Mouse (Mus musculus) spleen, embryonic (tissue): ENCODE measurements at regions not wholly inside any gene's neighbourhood (a gene's known extent, or its start where the extent isn't known, plus 50 kb on each side); places are given as distances from the start of the nearest gene placed in this dataset.

ENCODE experiments used
- CTCF ChIA-PET: fragments of 350-600 bp; sonication (Branson Sonifier 250); formaldehyde crosslinking; loops from one replicate; lab custom pipeline; 2022; lab: Charles Lee

DNA sequence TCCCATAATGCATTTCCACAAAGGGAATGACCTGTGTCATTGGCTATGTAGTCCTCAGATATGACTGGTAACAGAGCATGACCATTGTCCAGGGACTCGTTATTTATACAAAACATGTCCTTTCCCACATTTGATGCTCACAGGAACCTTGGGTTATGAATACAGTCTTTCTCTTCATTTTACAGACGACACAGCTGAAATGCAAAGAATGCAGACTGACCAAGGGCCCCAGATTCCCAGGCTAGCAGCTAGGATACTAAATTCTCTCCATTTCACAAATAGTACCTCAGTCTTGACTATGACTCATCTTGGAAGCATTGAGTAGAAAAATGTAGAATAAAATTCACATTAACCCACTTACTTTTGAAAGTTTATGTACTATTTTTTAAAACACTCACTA, 182.7 kb upstream of the Sox4 start:
- CTCF ChIA-PET, result no interaction called here

DNA sequence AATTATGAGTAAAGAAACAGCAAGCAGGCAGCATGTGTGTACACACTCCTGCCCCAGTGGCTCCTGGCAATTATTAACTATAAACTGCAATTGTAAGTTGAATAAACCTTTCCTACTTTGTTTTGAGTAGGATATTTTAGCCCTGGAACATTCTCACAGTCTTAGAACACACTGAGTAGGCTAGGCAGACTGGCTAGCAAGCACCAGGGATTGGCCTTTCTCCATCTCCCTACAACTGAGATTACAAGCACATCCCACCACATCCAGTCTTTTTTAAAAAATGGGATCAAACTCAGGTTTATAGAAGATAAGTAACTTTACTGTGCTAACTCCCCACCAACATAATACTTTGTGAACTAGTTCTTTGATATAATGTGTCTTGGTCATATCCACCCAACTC, 174.0 kb upstream of the Sox4 start:
- CTCF ChIA-PET, result no interaction called here

DNA sequence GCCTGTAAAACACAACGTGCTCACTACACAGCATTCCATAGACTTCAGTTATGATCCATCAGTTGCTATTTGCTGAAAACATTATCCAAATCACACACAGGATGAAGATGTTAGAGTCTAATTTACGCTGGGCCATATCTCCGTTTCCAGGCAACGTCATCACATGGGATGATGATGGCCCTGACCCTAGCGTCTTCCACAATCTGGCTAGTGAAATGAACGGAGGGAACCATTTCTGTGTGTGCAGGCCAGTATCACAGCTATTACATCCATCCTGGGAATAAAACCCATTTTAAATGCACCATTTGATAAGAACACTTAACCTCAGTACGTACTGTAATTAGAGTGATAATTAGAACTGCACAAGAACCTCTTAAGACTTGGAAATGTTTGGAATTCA, 170.0 kb upstream of the Sox4 start:
- CTCF ChIA-PET, result no interaction called here

DNA sequence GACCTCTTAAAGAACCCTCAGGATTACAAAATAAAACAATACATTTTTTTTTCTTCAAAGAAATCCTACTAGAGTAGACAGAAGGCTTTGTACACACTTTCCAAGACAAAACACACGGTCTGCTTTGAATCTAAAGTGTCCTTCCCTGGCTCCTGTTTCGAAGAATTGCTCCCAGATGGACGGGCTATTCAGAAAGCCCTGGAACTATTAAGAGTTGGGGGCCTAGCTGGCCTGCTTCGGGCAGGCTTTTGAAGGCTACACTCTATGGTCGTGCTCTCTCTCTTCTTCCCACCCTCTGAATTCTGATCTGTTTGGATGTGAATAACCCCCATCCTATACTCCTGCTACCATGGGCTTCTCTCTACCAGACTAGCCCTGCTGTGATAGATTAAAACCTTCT, 167.6 kb upstream of the Sox4 start:
- CTCF ChIA-PET, result no interaction called here

DNA sequence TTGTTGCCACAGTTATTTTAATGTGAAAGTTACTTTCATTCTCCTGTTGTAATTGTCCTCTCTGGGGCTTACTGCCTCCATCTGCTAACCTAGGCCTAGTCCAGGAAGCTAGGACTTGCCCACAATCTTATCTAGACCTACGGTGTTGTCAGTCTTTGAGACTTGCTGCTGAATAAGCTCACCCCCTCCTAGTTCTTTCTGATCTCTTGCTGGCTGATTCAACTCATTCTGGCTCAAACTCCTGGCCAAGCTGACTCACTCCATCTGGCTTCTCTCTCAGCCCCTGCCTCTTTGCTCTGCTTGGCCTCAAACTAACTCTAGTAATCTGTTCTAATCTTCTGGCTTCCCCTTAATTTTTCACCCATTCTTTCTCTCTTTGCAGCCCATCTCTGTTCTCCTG, 165.8 kb upstream of the Sox4 start:
- CTCF ChIA-PET, result no interaction called here

DNA sequence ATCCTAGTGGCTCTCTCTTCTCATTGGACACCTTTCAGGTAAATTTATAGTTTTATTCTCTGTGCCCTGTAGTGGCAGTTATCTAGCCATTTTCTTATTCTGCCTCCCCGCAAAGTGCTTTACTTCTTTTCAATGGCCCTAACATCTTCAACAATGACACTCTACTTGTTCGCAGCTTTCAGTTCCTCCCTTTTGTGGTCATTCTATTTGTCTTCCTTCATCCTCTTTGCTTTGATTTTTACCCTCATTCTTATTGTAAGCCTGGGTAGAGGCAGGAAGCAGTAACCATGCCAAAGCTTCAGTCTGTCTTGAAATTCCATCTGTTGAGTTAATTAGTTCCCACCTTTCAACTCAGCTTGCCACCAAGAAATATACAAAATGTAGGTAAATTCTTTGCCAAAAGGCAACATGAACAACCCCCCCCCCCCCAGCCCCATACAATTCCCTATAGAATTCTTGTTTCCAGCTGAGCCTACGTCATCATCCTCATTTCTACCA, 161.5 kb upstream of the Sox4 start:
- CTCF ChIA-PET, result no interaction called here

DNA sequence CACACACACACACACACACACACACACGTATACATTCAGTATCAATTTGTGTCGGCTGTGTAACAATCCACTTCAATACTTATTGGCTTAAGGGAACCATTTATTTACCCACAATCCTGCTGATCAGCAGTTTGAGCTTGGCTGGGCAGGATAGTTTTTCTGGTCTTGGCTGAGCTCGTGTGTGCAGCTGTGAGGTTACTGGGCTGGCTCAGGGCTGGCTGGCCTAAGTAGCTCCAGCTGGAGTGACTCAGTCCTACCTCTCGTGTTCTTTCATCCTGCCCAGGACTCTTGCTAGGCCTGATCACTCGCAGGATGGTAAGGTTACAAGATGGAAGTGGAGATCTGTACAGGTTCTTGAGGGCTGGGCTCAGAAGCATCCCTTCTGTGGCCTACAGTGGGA, 156.6 kb upstream of the Sox4 start:
- CTCF ChIA-PET, result no interaction called here

DNA sequence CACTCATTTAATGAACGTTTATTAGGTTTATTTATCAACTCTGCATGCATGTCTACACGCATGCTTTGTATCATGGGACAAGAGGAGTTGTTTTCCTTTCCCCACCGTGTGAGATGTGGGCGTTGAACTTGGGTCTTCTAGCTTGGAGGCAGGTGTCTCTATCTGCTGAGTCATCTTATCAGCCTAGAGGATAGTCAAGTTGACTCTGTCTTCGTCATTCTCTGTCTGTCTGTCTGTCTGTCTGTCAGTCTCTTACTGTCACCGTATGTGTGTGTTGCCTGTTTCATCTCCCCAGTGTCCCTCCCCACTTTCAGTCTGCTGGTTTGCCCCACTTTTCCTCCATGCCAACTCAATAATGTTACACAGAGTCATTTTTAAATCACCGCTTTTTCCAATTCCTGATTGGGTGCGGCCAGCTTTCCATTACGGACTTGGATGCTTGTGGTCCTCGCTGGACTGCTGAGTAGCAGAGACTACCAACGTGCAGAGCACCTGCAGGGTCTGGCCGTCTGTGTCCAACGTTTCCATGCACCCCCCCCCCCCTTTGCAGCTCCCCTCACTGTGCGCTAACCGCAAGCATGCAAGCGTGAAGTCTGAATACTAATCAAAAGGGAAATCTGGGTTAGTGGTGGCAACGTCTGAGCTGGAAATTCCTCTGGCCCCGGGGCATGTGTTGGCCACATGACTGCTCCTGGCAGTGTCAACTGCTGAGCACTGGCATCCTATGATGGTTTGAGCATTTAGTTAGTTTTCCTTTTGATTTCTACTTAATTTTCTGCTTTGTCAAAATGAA, 155.7 kb upstream of the Sox4 start:
- CTCF ChIA-PET, result no interaction called here

DNA sequence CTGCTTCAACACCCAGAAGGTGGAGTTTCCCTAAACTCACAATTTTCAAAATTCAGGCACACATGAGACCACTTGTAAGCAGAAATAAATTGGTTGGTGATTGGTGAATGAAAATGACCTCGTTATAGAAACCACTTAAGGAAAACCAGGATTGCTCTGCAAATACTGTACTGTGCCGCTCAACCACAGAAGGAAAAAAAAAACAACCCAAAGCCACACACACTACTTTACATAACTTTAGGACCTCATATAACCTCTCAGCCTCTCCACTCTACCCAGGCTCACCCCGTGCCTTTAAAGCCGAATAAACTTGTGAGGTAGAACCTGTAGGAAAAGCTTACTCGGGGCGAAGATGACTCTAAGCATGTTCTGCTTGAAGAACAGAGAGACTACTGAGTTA, 154.7 kb upstream of the Sox4 start:
- CTCF ChIA-PET, result no interaction called here

DNA sequence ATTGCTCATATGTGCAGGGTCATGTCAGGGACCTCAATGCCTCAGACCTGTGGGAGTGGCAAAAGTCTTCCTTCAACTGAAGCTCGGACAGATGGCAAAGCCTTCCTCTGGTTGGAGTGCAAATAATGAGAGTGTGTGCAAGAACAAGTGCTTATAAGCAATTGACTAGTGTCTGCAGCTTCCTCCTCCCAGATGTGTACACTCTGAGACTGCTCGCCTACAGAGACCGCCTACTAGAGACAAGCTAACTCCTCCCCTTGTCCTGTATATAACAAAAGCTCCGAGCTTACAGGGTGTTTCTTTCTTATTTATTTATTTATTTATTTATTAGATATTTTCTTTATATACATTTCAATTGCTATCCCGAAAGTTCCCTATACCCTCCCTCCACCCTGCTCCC, 138.7 kb upstream of the Sox4 start:
- CTCF ChIA-PET, result no interaction called here

DNA sequence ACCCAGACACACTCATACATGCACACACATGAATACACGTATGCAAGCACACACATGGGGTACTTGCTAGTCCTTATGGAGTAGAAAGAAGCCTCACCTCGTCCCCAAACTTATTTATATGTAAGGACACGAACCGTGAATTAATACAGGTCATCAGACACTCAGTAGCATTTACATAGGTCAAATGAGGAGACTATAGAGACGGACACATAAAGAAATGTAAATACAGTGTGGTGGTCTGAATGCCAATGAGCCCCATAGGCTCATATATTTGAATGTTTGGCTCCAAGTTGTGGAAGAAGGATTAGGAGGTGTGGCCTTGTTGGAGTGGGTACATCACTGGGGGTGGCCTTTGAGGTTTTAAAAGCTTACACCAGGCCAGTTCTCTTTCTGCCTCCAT, 133.3 kb upstream of the Sox4 start:
- CTCF ChIA-PET, result no interaction called here

DNA sequence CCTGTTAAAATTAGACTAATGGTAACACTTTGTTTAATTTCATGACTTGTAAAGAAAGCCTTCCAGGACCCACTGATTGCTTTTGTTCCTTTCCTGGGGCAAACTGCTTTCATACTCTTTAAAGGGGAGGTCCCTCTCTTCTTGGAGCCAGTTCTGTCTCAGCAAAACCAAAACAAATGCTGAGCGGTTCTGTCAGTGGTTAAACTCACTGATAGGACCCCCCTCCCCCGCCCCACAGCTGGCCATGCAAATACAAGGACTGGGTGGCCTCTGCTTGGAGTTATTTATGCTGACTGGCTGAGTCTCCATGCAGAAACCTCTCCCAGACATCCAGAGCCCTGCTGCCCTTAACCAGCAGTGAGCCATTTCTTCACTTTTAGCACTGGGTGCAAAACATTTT, 127.6 kb upstream of the Sox4 start:
- CTCF ChIA-PET, result no interaction called here

DNA sequence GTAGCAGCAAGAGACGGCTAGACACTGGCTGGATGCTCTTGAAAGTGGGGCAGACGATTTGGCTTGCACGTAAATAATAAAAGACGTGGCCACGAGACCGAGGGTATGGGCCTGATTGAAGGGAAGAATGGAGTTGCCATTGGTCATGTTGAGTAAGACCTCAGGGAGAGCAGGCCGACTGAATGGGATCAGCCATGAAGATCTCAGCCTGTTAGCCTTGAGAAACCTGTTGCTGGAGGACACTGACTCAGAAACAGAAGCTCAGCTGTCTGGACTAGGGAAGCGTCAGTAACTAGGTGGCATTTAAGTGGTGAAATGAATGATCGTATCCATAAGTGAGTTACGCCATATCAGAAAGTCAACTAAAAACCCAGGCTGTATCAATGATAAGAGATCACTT, 126.3 kb upstream of the Sox4 start:
- CTCF ChIA-PET, result interaction anchor here (0.7 kb wide), 1 partner anchor 427 kb away, joined by 19 read pairs; no protein-coding TSS in a partner anchor

DNA sequence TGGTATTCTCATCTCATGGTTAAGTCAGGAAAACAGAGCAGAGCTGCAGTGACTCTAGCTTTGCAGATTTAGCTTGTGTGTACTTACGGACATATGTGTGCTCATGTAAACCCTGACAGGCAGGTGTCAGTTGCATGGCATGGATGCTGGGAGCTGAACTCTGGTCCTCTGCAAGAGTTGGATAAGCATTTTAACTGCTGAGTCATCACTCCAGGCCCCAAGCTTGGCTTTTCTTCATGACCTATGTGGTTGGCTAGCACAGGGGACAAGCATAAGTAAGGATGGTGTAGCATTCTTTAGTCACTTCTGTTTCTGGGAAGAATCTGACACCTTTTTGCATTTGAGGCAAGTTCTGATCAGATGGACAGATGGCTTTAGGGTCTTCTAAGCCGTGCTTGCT, 120.1 kb upstream of the Sox4 start:
- CTCF ChIA-PET, result no interaction called here

DNA sequence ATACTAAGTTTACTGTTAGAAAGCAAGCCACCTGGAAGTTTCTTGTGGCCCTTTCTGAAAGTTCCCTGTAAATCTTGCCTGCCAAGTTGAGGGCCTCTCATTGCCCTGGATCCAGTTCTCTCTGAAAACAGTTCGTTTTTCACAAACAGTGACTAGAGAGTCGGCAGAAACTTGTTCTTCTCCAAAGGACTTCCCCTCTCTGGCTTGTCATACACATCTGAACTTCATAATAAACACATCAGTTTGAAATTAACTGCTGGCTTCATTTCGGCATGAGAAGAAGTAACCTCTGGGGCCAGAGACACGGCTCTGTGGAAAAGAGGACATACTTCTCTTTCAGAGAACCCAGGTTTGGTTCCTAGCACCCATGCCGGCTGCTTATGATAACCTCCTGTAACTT, 110.4 kb upstream of the Sox4 start:
- CTCF ChIA-PET, result no interaction called here

DNA sequence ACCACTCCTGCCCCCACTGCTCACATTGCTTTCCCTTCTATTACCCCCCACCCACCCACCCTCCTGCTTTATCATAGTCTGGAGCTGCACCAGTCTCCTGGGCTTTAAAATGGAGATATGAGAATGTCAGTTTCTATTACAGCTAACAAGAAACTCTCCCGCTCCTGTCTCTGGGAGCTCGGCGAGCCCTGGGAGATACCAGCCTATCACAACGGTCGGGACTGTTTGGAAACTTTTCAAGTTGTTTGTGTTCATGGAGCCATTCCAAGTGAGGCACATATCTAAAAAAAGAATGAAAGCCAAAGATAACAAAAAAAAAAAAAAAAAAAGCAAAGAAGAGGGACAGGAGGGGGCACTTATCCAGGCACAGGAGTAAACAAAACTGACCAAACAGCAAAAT, 105.2 kb upstream of the Sox4 start:
- CTCF ChIA-PET, result no interaction called here

DNA sequence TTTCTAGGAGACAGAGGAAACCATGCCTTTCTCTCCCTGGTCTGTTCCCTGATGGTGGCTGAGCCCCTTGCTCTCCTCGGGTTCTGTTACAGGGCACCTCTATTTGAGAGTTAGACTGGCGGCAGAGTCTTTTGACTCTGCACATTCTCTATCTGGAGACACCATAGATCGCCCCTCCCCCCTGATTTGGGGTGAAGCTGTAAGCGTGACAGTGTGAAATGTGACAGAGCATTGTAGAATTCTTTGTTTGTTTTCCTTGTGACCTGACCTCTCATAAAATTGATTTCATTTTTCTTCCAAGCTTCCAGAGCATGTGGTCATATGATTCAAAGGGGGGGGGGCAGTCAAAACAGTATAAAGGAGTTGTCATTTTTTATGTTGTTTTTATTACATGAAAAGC, 96.2 kb upstream of the Sox4 start:
- CTCF ChIA-PET, result no interaction called here

DNA sequence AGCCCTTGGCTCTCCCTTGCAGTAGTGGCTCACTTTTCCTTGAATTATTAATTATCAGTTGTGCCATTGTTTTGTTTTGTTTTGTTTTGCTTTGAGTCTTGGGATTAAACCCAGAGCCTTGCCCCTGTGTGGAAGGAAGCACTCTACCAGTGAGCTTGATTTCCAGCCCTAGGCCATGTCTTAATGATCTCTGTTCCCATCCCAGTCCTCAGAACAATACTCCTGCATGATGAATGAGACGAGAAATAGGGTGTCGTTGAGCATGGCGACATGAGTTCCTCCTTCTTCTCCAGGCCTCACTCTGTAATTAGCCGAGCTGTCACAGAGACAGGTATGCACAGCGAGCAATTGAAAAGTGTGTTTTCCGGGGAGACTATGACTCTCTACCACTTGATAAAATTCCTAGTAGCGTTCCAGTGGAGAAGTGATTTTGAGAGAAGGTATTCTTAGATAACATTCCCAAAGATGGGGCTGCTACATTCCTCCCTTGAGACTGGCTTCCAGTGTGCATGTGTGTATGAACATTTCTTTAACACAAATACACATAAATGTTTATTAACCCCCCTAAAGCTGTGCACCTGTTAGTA, 95.6 kb upstream of the Sox4 start:
- CTCF ChIA-PET, result no interaction called here

DNA sequence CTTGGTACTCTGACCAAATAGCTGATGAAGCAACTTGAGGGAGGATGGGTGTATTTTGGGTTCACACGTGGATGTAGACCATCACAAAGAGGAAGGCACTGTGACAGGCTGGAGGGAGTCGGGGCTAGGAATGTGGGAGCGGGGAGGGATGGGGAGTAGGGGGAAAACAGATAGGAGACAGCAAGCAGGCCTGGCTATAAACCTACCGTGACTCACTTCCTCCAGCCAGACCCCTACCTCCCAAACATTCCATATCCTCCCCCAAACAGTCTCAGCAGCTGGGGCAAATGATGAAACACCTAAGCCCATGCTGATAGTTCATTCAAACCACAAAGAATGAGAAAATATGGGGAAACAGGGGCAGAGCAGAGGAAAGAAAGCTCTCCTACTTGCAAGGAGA, 91.1 kb upstream of the Sox4 start:
- CTCF ChIA-PET, result no interaction called here

DNA sequence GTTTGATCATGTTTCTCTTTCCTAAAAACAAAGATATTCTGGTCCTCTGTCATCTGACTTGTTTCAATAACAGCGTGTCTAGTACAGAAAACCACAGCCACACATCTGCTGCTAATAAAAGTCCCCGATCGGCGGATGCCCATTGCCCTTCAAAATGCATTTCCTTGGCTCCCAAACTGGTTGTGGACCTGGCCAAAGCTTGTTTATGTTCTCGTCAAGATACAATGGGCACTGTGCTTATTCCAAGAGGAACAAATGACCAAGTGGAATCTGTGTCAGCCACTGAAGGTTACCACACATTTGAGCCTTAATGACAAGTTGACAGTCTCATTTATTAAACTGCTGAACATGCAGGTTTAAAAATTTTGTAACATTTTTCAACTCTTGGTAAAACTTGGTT, 86.8 kb upstream of the Sox4 start:
- CTCF ChIA-PET, result no interaction called here

DNA sequence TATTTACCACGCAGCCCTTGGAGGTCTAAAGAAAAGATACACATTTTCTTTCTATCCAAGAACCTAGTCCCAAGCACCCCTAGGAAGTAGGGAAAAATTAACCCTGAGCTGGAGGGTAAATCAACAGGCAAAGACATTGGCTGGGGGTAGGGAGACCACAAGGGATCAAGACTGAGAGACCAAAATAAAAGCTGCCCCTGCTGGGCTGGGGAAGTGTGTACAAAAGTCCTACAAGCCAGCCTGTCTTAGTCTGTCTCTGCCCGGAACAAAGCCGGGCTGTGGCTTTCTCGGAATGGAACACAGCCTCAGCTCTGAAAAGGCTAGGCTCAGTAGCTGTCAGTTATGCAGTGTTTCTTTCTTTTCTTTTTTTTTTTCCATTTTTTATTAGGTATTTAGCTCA, 81.4 kb upstream of the Sox4 start:
- CTCF ChIA-PET, result no interaction called here

DNA sequence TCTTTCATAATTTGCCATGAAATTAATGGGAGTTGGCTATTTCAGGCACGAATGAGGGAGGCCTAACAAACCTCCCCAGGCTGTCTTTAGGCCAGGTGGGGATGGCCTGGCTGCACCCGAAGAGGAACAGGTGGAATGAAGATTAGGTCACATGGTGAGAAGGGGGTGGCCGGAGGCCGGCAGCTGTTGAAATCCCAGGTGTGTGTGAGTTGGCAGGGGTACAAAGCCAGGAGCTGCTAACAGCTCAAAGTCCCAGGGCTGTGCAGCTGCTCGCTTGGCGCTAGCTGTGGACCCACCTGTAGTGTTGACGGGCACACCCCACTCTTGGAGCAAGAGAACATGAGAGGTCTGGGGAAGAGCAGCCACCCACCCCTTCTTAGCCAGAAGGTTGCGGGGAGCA, 80.9 kb upstream of the Sox4 start:
- CTCF ChIA-PET, result no interaction called here

DNA sequence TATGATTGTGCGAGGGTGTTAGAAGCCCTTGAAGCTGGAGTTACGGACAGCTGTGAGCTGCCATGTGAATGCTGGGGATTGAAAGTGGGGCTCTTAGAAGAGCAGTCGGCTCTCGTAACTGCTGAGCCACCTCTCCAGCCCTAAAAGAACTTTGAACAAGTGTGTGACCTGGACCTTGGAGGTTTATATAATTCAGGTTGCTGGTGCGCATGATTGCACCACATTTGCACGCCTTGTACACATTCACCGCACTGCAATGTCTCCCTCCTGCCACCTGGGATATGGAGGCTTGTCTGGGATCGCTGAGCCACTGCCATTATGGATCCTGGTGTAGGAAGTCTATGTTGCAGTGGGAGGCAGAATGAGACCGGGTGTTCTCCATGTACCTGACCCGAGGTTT, 73.6 kb upstream of the Sox4 start:
- CTCF ChIA-PET, result no interaction called here

DNA sequence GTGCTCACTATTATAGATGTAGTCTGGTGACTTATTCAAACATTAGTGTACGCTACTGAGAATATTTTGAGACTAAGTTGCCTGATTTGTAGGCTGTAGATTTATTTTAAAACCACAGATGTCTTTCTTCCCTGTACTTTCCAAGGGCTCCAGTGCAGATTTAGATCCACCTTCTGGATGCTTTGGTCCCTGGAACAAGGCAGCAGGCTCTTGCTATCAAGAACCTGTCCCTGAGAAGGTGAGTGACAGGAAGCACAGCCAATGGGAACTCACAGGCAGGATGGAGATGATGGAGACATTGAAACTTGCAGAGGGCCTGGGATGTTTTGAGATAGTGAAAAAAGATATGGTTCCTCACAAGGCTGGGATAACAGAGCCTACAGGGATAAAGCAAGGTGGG, 70.0 kb upstream of the Sox4 start:
- CTCF ChIA-PET, result no interaction called here
